Mouse (Mus musculus): ENCODE results near the gene Radil.

- no peak for TF ChIP-seq CTCF (IDR thresholded peaks at IDR 0.05; ENCODE audit: control insufficient read depth, insufficient read depth, low read length)
- no peak for TF ChIP-seq POLR2A (IDR thresholded peaks at IDR 0.05; ENCODE audit: borderline replicate concordance, control insufficient read depth, low read depth, low read length)
Observed at GRCm38 (mm10) chr5:142469796-142470195, 81.1 kb downstream of the Radil start.
